Mouse (Mus musculus) A20 (cell line): ENCODE results near the gene Ptcd3.
"Not testable (repeated sequence)": the region's sequence is repeated elsewhere in the genome, so short reads cannot be mapped to it uniquely, and the experiment has no call there.

Experiments used
- DNase-seq: peaks from one replicate; pipeline ENCODE4 v3.0.0-alpha.2; 2011; ENCODE audit warnings: low read depth, low spot score

The Ptcd3 gene

DNA sequence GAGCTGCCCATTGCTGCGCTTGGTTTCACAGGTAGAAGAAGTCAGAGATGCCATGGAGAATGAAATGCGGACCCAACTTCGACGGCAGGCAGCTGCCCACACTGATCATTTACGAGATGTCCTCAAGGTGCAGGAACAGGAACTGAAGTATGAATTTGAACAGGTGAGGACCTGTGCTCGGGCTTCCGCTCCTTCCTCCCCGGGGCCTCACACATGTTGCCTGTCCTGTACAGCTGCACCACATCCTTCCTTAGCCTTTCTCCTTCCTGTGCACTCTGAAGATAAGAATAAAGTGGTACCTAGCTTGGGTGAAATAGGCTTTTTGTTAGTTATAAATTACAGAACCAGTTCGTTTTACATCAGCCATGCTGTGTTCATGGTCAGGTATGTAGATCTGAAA, 37.2 kb downstream of the Ptcd3 start:
- no peak for DNase-seq

DNA sequence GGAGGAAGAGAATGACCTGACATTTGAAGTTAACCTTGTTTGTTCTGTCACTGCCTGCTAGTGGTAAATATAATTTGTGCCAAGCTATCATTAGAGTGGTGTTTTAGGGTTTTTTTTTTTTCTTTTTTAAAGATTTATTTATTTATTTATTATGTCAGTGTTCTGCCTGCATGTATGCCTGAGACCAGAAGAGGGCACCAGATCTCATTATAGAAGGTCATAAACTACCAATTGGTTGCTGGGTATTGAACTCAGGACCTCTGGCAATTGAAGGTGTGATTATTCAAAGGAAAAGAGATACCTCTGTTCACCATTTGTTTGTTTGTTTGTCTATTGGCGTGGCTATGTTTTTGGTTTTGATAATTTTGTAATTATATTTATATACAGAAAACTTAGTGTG, 39.7 kb downstream of the Ptcd3 start:
- peak; percentile 7 for DNase-seq

DNA sequence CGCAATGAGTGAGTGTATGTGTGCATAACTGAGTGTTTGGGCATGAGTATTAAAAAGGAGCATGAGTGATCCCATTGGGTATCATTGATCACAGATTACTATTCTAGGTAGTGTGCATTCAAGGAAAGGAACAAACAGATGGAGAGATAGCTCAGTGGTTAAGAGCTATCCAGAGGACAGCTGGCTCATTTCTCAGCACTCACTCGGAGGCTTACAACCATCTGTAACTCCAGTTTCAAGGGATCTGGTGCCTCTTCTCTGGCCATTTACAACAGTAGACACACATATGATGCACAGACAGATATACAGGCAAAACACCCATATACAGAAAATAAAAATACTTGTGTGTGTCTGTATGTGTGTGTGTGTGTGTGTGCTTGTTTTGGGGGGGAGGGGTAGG, 40.8 kb downstream of the Ptcd3 start:
- DNase-seq, result no peak

DNA sequence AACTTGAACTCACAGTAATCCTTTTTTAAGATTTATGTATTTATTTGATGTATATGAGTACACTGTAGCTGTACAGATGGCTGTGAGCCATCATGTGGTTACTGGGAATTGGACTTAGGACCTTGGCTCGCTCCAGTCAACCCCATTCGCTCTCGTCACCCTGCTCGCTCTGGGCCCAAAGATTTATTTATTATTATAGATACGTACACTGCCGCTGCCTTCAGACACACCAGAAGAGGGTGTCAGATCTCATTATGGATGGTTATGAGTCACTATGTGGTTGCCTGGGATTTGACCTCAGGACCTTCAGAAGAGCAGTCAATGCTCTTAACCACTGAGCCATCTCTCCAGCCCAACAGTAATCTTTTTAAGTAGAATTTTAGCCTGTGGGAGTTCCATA, 61.6 kb downstream of the Ptcd3 start:
- DNase-seq, result not testable (repeated sequence)

DNA sequence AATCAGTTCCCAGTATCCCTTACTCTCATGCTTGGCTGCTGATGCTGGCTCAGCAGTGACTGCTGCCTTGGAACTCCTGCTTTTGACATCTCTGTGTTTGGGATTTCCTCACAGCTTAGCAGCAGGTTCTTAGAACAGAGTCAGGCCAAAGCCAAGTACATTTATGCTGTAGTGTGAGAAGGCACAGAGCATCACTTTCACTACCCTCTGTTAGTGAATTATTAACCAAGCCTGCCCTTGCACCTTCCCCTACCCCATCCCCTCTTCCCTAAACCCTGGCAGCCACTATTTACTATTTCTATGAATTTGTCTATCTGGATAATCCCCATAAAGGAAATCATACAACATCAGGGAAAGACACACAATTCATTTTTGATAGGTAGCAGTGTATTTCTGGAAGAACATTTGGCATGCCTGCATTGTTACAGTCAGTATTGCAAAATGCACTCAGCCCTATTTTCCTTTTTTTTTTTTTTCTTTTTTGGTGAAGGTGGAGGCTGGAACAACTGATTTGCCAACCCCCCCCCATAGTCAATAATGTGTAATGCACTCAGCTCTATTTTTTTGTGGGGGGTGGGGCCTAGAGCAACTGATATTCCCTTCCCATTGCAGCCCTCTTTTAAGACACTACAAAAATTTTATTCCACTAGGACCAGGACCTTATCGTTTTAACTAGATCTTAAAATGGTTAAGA, 67.8 kb downstream of the Ptcd3 start:
- no peak for DNase-seq

DNA sequence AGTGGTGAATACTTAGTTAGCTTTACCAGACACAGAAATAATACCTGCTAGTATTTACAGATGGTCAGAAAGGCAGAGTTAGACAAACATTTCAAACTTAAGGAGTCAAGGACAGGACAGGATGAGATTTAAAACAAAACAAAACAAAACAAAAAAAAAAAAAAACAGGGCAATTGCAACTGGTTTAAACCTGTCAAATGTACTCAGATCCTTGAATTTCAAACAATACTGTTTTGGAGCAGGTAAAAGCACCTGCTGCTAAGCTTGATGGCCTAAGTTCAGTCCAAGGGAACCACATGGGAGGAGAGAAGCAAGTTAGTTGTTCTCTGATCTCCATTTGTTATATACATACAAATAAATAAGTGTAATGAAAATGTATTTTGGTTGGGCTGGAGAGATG, 68.7 kb downstream of the Ptcd3 start:
- no peak for DNase-seq

DNA sequence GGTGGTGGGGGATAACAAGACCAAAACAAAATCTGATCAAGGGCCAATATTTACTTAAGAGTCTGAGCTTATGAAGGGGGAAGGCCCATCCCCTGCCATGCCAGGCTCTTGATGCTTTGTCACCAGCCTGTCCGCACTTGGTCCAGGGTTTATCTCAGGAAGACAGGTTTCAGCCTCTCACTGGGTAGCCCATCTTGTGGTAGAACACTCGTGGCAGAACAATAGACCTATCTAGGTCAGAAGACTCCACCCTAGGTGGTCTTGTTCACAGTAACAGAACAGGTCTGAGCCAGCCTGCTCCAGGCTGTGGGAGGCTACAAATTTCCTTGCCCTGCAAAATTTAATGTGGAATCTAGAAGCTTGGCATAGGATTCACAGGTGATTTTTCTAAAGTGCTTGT, 71.7 kb downstream of the Ptcd3 start:
- no peak for DNase-seq

DNA sequence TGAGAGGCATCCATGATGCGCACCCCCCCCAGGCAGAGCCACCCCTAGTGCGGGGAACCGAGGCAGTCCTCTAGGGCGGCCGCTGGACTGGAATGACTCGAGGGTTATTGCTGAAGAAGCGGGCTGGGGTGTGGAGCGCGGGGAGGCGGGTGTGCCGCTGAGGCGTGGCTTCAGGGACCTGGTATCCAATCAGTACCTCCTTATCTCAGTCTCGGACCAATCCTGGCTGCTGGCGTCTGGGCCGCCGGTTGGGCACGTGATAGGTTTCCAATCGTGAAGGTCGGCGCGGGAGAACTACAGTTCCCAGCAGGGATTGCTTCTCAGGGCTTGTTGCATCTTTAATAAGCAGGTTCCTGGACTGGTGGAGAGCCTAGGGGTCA, 77.0 kb downstream of the Ptcd3 start:
- DNase-seq, result peak; percentile 90

DNA sequence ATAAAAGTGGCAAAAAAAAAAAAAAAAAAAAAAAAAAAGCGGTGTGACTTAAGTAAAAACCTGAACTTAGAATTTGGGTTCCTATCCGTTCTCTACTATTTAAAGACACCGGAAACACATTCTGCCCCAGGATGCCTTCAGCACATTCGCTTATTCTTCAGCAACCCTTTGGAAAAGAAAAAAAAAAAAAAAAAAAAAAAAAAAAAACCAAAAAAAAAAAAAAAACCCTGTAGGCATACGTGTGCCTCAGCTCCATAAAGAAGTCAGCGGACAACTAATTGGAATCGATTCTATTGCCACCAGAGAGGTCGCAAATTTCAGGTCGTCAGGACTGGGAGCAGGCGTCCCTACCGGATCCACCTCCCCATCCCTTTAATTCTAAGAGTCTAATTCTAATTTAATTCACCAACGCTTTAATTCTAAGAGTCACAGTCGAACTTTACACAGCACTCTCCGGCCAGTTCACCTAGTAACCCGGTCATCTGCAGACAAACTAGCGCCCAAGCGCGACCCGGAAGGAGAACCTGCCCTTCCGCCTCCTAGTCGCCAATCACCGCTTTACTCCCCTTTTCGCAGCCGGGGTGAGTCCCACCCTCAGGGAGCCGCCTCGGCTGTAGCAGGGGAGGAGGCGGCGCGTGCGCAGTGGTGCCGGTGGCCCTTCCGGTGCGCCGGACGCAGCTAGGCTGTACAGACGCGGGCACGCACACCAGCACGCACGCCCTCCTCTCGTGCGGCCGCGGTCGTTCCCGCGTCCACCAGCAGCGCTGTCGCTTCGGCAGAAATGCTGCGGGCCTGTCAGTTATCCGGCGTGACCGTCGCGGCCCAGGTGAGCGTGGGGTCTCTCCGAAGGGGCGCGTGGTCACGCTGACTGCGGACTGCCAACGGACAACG, 77.6 kb downstream of the Ptcd3 start, which contains the start of gene Immt:
Immt (plus strand) TSS at position 642 of the 891 bp plus-strand sequence.
- peak; percentile 92 for DNase-seq
